Mouse (Mus musculus): ENCODE data around the gene 1600002K03Rik. TPM values are rescaled to one million over a fixed set of nuclear protein-coding genes. Genes with fewer than 3 reads are reported as not detected.
A peak's percentile ranks its signal among the peaks of the same experiment; 100 is the strongest.

The 1600002K03Rik gene
- total RNA-seq, 4 experiments from 2014 or later = 4.9 to 7.7 (median 5.9) TPM

- DNase-seq (ENCODE audit: low spot score) = peak; percentile 98
Measured at GRCm38 (mm10) chr10:80167460-80168037, 5.2 kb upstream of the 1600002K03Rik start.

GRCm38 (mm10) chr10:80168038-80168661 is 4.6 kb upstream of the 1600002K03Rik start:
- peak; percentile 92 for DNase-seq (ENCODE audit: low spot score)

- DNase-seq (ENCODE audit: low spot score) = no peak
Measured at GRCm38 (mm10) chr10:80169070-80169469, 3.7 kb upstream of the 1600002K03Rik start.

- DNase-seq (ENCODE audit: low spot score) = no peak
Measured at GRCm38 (mm10) chr10:80169651-80170050, 3.1 kb upstream of the 1600002K03Rik start.

- no peak for DNase-seq (ENCODE audit: low spot score)
Measured at GRCm38 (mm10) chr10:80170052-80170451, 2.7 kb upstream of the 1600002K03Rik start.

GRCm38 (mm10) chr10:80170601-80171021 is 2.1 kb upstream of the 1600002K03Rik start:
- no peak for DNase-seq (ENCODE audit: low spot score)

- DNase-seq (ENCODE audit: low spot score) = no peak
Measured at GRCm38 (mm10) chr10:80171252-80171651, 1.5 kb upstream of the 1600002K03Rik start.

- DNase-seq (ENCODE audit: low spot score) = no peak
Measured at GRCm38 (mm10) chr10:80171760-80172526, 801 bp upstream of the 1600002K03Rik start.

- DNase-seq (ENCODE audit: low spot score) = no peak
Measured at GRCm38 (mm10) chr10:80173358-80173757, 614 bp downstream of the 1600002K03Rik start.

- no peak for DNase-seq (ENCODE audit: low spot score)
Measured at GRCm38 (mm10) chr10:80173955-80174640, 1.4 kb downstream of the 1600002K03Rik start.

- DNase-seq (ENCODE audit: low spot score) = no peak
Measured at GRCm38 (mm10) chr10:80174705-80175104, 2.0 kb downstream of the 1600002K03Rik start.

GRCm38 (mm10) chr10:80175536-80176269 is 3.0 kb downstream of the 1600002K03Rik start:
- no peak for DNase-seq (ENCODE audit: low spot score)

GRCm38 (mm10) chr10:80176270-80176834 is 3.6 kb downstream of the 1600002K03Rik start:
- DNase-seq (ENCODE audit: low spot score) = no peak

- DNase-seq (ENCODE audit: low spot score) = no peak
Measured at GRCm38 (mm10) chr10:80177441-80178279, 4.9 kb downstream of the 1600002K03Rik start.

- no peak for DNase-seq (ENCODE audit: low spot score)
Measured at GRCm38 (mm10) chr10:80179068-80180051, 6.6 kb downstream of the 1600002K03Rik start, which contains the start of gene Efna2. TSS of gene Efna2 (plus strand) at chr10:80179482.

- DNase-seq (ENCODE audit: low spot score) = no peak
Measured at GRCm38 (mm10) chr10:80180288-80180687, 7.5 kb downstream of the 1600002K03Rik start.

GRCm38 (mm10) chr10:80180823-80181222 is 8.1 kb downstream of the 1600002K03Rik start:
- no peak for DNase-seq (ENCODE audit: low spot score)

GRCm38 (mm10) chr10:80182547-80182946 is 9.8 kb downstream of the 1600002K03Rik start:
- DNase-seq (ENCODE audit: low spot score) = no peak

- no peak for DNase-seq (ENCODE audit: low spot score)
Measured at GRCm38 (mm10) chr10:80186649-80187048, 13.9 kb downstream of the 1600002K03Rik start.

All from heart, adult 8-10 months (tissue).